Mouse (Mus musculus): Measurements from ENCODE around the gene Stap2. TPM values are rescaled to one million over a fixed set of nuclear protein-coding genes. Genes with fewer than 3 reads are reported as not detected.

Gene Stap2
- 6.5 and 6.6 TPM in 2 replicates for polyA plus RNA-seq (2016; fragmentation: Nextera tagmentation; extraction: Ambion mirVana)

- Histone ChIP-seq H3K9me3 (replicated peaks) (no peaks in the 10 kb centered on the region), H3K4me3 (no peak within 1 kb of the TSS), H3K27me3 (peaks cover 16% of the 10 kb centered on the region), H3K4me1 (peaks cover 14% of the 10 kb centered on the region), H3K36me3 (no peaks in the 10 kb centered on the region), H3K9ac (0 out of 2 replicates have a peak within 1 kb of the TSS, but pooled peaks have one; percentile 9), H3K4me2 (replicated peaks) (no peak within 1 kb of the TSS), H3K27ac (no peak within 1 kb of the TSS)
- WGBS, result 43% methylated on average over 10 of the region's 13 CpGs
- no peak for ATAC-seq (ENCODE audit: low FRiP score)
Measured at GRCm38 (mm10) chr17:56005415-56006061, at the start of gene Stap2, which contains the start of gene Mpnd. TSS of gene Stap2 (minus strand) at chr17:56005584. TSS of gene Mpnd (plus strand) at chr17:56005711.

GRCm38 (mm10) chr17:56054938-56055337 lies 49.6 kb upstream of the Stap2 start:
- Histone ChIP-seq H3K4me3 (no peak overlapping the region), H3K4me2 (replicated peaks) (no peak overlapping the region), H3K9me3 (replicated peaks) (no peaks in the 10 kb centered on the region), H3K4me1 (no peaks in the 10 kb centered on the region), H3K27ac (no peak overlapping the region), H3K9ac (no peak overlapping the region), H3K27me3 (no peaks in the 10 kb centered on the region), H3K36me3 (peaks cover 51% of the 10 kb centered on the region)
- no peak for ATAC-seq (ENCODE audit: low FRiP score)

GRCm38 (mm10) chr17:56051369-56051768 lies 46.0 kb upstream of the Stap2 start:
- H3K9me3 ChIP-seq (replicated peaks), result no peaks in the 10 kb centered on the region
- no peaks in the 10 kb centered on the region for H3K4me1 ChIP-seq
- no peak overlapping the region for H3K27ac ChIP-seq
- WGBS, result 91% methylated on average over 5 of the region's 5 CpGs
- no peak overlapping the region for H3K9ac ChIP-seq
- ATAC-seq (ENCODE audit: low FRiP score), result no peak
- no peaks in the 10 kb centered on the region for H3K27me3 ChIP-seq
- peaks cover 45% of the 10 kb centered on the region for H3K36me3 ChIP-seq
- no peak overlapping the region for H3K4me2 ChIP-seq (replicated peaks)
- no peak overlapping the region for H3K4me3 ChIP-seq

- Histone ChIP-seq H3K9me3 (replicated peaks) (no peaks in the 10 kb centered on the region), H3K36me3 (peaks cover 4% of the 10 kb centered on the region; the same call in 1 of the 2 replicates), H3K4me3 (peak overlapping the region; percentile 61), H3K27ac (no peak overlapping the region), H3K4me2 (replicated peaks) (peak overlapping the region; percentile 78), H3K27me3 (no peaks in the 10 kb centered on the region), H3K4me1 (peaks cover 16% of the 10 kb centered on the region), H3K9ac (peak overlapping the region; percentile 59)
- 4% methylated on average over 12 of the region's 12 CpGs for WGBS
- ATAC-seq (ENCODE audit: low FRiP score), result no peak
Measured at GRCm38 (mm10) chr17:56040857-56041163, 35.4 kb upstream of the Stap2 start.

- peak within 1 kb of the TSS; percentile 69 for H3K27ac ChIP-seq
- peaks cover 4% of the 10 kb centered on the region; the same call in 1 of the 2 replicates for H3K36me3 ChIP-seq
- peaks cover 21% of the 10 kb centered on the region for H3K4me1 ChIP-seq
- under 1% methylated on average over 68 of the region's 68 CpGs for WGBS
- H3K9me3 ChIP-seq (replicated peaks), result no peaks in the 10 kb centered on the region
- H3K27me3 ChIP-seq, result no peaks in the 10 kb centered on the region
- ATAC-seq (ENCODE audit: low FRiP score), result peak; percentile 79
- H3K9ac ChIP-seq, result peak within 1 kb of the TSS; percentile 59
- peak within 1 kb of the TSS; percentile 61 for H3K4me3 ChIP-seq
- H3K4me2 ChIP-seq (replicated peaks), result peak within 1 kb of the TSS; percentile 78
Measured at GRCm38 (mm10) chr17:56040030-56040856, 34.9 kb upstream of the Stap2 start, which contains the start of gene Chaf1a. TSS of gene Chaf1a (plus strand) at chr17:56040439.

- Histone ChIP-seq H3K4me2 (replicated peaks) (peak overlapping the region; percentile 78), H3K9me3 (replicated peaks) (no peaks in the 10 kb centered on the region), H3K4me3 (no peak overlapping the region), H3K36me3 (peaks cover 10% of the 10 kb centered on the region), H3K27me3 (no peaks in the 10 kb centered on the region), H3K9ac (no peak overlapping the region), H3K4me1 (peaks cover 30% of the 10 kb centered on the region), H3K27ac (no peak overlapping the region)
- 78% methylated on average over 4 of the region's 4 CpGs for whole genome bisulfite sequencing
- ATAC-seq (ENCODE audit: low FRiP score), result no peak
Measured at GRCm38 (mm10) chr17:56039345-56039744, 34.0 kb upstream of the Stap2 start.

GRCm38 (mm10) chr17:56038583-56039261 lies 33.3 kb upstream of the Stap2 start:
- ATAC-seq (ENCODE audit: low FRiP score), result no peak
- H3K9ac ChIP-seq, result no peak overlapping the region
- no peak overlapping the region for H3K4me2 ChIP-seq (replicated peaks)
- no peaks in the 10 kb centered on the region for H3K27me3 ChIP-seq
- H3K4me1 ChIP-seq, result peaks cover 31% of the 10 kb centered on the region
- 86% methylated on average over 8 of the region's 8 CpGs for WGBS
- H3K27ac ChIP-seq, result no peak overlapping the region
- no peaks in the 10 kb centered on the region for H3K9me3 ChIP-seq (replicated peaks)
- no peak overlapping the region for H3K4me3 ChIP-seq
- peaks cover 12% of the 10 kb centered on the region for H3K36me3 ChIP-seq

GRCm38 (mm10) chr17:56036901-56037287 lies 31.5 kb upstream of the Stap2 start:
- no peak overlapping the region; the same call in 1 of the 2 replicates for H3K27ac ChIP-seq
- H3K9ac ChIP-seq, result 0 out of 2 replicates have a peak overlapping the region, but pooled peaks have one; percentile 28
- peak; percentile 41 for ATAC-seq (ENCODE audit: low FRiP score)
- H3K4me3 ChIP-seq, result peak overlapping the region; percentile 57; the same call in 1 of the 2 replicates
- H3K36me3 ChIP-seq, result peaks cover 14% of the 10 kb centered on the region
- no peaks in the 10 kb centered on the region for H3K9me3 ChIP-seq (replicated peaks)
- peaks cover 37% of the 10 kb centered on the region for H3K4me1 ChIP-seq
- WGBS, result 40% methylated on average over 13 of the region's 13 CpGs
- H3K27me3 ChIP-seq, result no peaks in the 10 kb centered on the region
- peak overlapping the region; percentile 35 for H3K4me2 ChIP-seq (replicated peaks)

- peaks cover 14% of the 10 kb centered on the region for H3K36me3 ChIP-seq
- H3K4me2 ChIP-seq (replicated peaks), result peak within 1 kb of the TSS; percentile 64
- H3K27me3 ChIP-seq, result no peaks in the 10 kb centered on the region
- peak; percentile 92 for ATAC-seq (ENCODE audit: low FRiP score)
- H3K27ac ChIP-seq, result peak within 1 kb of the TSS; percentile 87
- WGBS, result under 1% methylated on average over 73 of the region's 74 CpGs
- H3K9me3 ChIP-seq (replicated peaks), result no peaks in the 10 kb centered on the region
- peak within 1 kb of the TSS; percentile 77 for H3K9ac ChIP-seq
- peaks cover 33% of the 10 kb centered on the region for H3K4me1 ChIP-seq
- H3K4me3 ChIP-seq, result peak within 1 kb of the TSS; percentile 57
Measured at GRCm38 (mm10) chr17:56036176-56036900, 31.0 kb upstream of the Stap2 start, which contains the start of gene Sh3gl1. TSS of gene Sh3gl1 (minus strand) at chr17:56036635.

- Histone ChIP-seq H3K4me2 (replicated peaks) (peak overlapping the region; percentile 64), H3K27me3 (no peaks in the 10 kb centered on the region), H3K27ac (0 out of 2 replicates have a peak overlapping the region, but pooled peaks have one; percentile 18), H3K9me3 (replicated peaks) (no peaks in the 10 kb centered on the region), H3K9ac (peak overlapping the region; percentile 77), H3K4me1 (peaks cover 24% of the 10 kb centered on the region), H3K4me3 (peak overlapping the region; percentile 57), H3K36me3 (peaks cover 19% of the 10 kb centered on the region)
- no peak for ATAC-seq (ENCODE audit: low FRiP score)
- 87% methylated on average over 4 of the region's 4 CpGs for WGBS
Measured at GRCm38 (mm10) chr17:56035216-56035615, 29.8 kb upstream of the Stap2 start.

- ATAC-seq (ENCODE audit: low FRiP score), result no peak
- Histone ChIP-seq H3K27ac (no peak overlapping the region), H3K4me1 (peaks cover 24% of the 10 kb centered on the region), H3K9me3 (replicated peaks) (no peaks in the 10 kb centered on the region), H3K9ac (peak overlapping the region; percentile 77), H3K4me2 (replicated peaks) (peak overlapping the region; percentile 64; the same call in 1 of the 2 replicates), H3K36me3 (peaks cover 23% of the 10 kb centered on the region), H3K4me3 (peak overlapping the region; percentile 57), H3K27me3 (no peaks in the 10 kb centered on the region)
- 89% methylated on average over 6 of the region's 6 CpGs for WGBS
Measured at GRCm38 (mm10) chr17:56034726-56035100, 29.3 kb upstream of the Stap2 start.

Data from hindbrain, embryonic 12.5 days (tissue).